In the genomic region with DNA sequence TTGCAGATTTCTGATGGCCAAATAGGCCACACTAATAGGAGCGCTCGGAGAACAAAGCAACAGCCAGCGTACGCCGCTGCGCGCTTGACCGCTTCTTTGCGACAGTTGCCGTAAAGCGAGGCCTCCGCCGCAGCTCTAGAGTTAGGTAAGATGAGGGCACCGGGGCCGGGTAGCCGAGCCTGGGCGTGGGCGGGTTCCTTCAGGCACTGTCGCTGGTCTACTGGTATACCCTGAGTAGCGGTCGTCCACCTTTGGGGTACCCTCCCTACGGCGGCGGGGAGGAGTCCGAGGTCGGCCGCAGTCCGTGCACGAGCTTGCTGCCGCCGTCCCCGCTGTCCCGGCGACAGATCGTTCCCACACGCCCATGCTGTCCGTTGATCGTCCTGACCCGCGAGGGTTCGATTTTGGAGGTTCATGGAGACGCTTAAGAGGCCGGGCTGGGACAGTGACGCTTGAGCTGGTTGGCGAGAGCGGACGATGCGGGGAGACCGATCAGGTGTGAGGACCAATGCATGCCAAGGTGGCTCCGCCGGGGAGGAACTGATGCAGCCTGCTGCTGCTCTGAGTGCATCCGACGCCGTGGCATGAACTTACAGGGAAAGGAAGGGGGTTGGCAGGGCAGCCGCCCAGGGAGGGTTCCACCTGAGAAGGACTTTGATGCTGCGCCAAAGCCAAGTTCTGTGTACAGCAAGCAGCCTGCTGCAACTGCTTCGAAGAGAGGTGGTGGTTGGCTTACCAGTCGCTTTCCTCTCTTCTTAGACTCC, we compare ENCODE assay signal across 7 mouse cellular contexts. TPM values are rescaled to one million over a fixed set of nuclear protein-coding genes. Genes with fewer than 3 reads are reported as not detected.
DNase-seq lines count a peak whose midpoint lies in the region; ATAC-seq lines count a peak whose summit lies in the region.

No protein-coding gene starts in this region.

- H3K4me1 ChIP-seq in embryonic facial prominence, embryonic 11.5 days (ENCODE audit: control insufficient read depth, insufficient read depth, low read length) = no peaks in the 10 kb centered on the region
- H3K4me1 ChIP-seq in limb, embryonic 10.5 days = peaks cover 11% of the 10 kb centered on the region; the same call in 1 of the 2 replicates
- peaks cover 15% of the 10 kb centered on the region for H3K4me1 ChIP-seq in midbrain, embryonic 13.5 days (replicated peaks)

- H3K4me2 ChIP-seq in embryonic facial prominence, embryonic 11.5 days (ENCODE audit: low read depth, low read length) = peak overlapping the region; percentile 86
- H3K4me2 ChIP-seq in midbrain, embryonic 13.5 days (replicated peaks) = peak overlapping the region; percentile 79

- H3K9ac ChIP-seq in embryonic facial prominence, embryonic 11.5 days (replicated peaks; ENCODE audit: low read length) = peak overlapping the region; percentile 84
- peak overlapping the region; percentile 93 for H3K9ac ChIP-seq in midbrain, embryonic 13.5 days (replicated peaks)

- H3K4me3 ChIP-seq in embryonic facial prominence, embryonic 11.5 days (ENCODE audit: low read depth, low read length) = peak overlapping the region; percentile 84
- peak overlapping the region; percentile 76 for H3K4me3 ChIP-seq in limb, embryonic 10.5 days
- peak overlapping the region; percentile 86 for H3K4me3 ChIP-seq in midbrain, embryonic 13.5 days (replicated peaks)

- DNase-seq in adrenal gland, postnatal 14 days = peak; percentile 94
- DNase-seq in embryonic facial prominence, embryonic 11.5 days (ENCODE audit: low spot score) = peak; percentile 96
- DNase-seq in kidney, adult 11 months = peak; percentile 89
- DNase-seq in limb, embryonic 10.5 days (ENCODE audit: low spot score) = peak; percentile 94
- peak; percentile 81 for DNase-seq in spleen, adult 12 weeks (ENCODE audit: low spot score)

- no peaks in the 10 kb centered on the region for H3K36me3 ChIP-seq in embryonic facial prominence, embryonic 11.5 days (replicated peaks; ENCODE audit: control insufficient read depth, insufficient read depth, low read depth, low read length)
- no peaks in the 10 kb centered on the region; the same call in 1 of the 2 replicates for H3K36me3 ChIP-seq in limb, embryonic 10.5 days
- no peaks in the 10 kb centered on the region for H3K36me3 ChIP-seq in midbrain, embryonic 13.5 days

- no peaks in the 10 kb centered on the region for H3K9me3 ChIP-seq in embryonic facial prominence, embryonic 11.5 days (replicated peaks; ENCODE audit: control insufficient read depth, low read length)
- no peaks in the 10 kb centered on the region for H3K9me3 ChIP-seq in limb, embryonic 10.5 days (replicated peaks)
- H3K9me3 ChIP-seq in midbrain, embryonic 13.5 days = no peaks in the 10 kb centered on the region

- 6% methylated on average over 58 of the region's 58 CpGs for WGBS in embryonic facial prominence, embryonic 11.5 days
- 4% methylated on average over 57 of the region's 58 CpGs for WGBS in limb, embryonic 10.5 days
- 5% methylated on average over 58 of the region's 58 CpGs for WGBS in midbrain, embryonic 13.5 days

- H3K27me3 ChIP-seq in embryonic facial prominence, embryonic 11.5 days (ENCODE audit: control insufficient read depth, insufficient read depth, low read length) = no peaks in the 10 kb centered on the region
- no peaks in the 10 kb centered on the region for H3K27me3 ChIP-seq in limb, embryonic 10.5 days (ENCODE audit: low read depth, poor library complexity, severe bottlenecking)
- H3K27me3 ChIP-seq in midbrain, embryonic 13.5 days = no peaks in the 10 kb centered on the region

- peak overlapping the region; percentile 70; the same call in 1 of the 2 replicates for H3K27ac ChIP-seq in embryonic facial prominence, embryonic 11.5 days (replicated peaks; ENCODE audit: low read depth, low read length)
- H3K27ac ChIP-seq in limb, embryonic 10.5 days = peak overlapping the region; percentile 93
- peak overlapping the region; percentile 92 for H3K27ac ChIP-seq in midbrain, embryonic 13.5 days

- ATAC-seq in embryonic facial prominence, embryonic 11.5 days (replicated peaks; ENCODE audit: insufficient number of reproducible peaks, low FRiP score, low TSS enrichment, low read depth) = peak; percentile 95
- peak; percentile 90 for ATAC-seq in granulocyte monocyte progenitor cell, adult 5-6 weeks (replicated peaks; ENCODE audit: poor library complexity, severe bottlenecking)
- peak; percentile 97 for ATAC-seq in midbrain, embryonic 13.5 days

RNA-seq across cellular contexts. Expression of a gene that starts 0.4 kb away (rescaled TPM):
- total RNA-seq in adrenal gland, postnatal 14 days (2021) = 16.1 and 18.1 TPM in 2 replicates
- polyA plus RNA-seq in embryonic facial prominence, embryonic 11.5 days (2014; fragmentation: Nextera tagmentation; extraction: Ambion mirVana) = 14.8 and 15.1 TPM in 2 replicates
- total RNA-seq in granulocyte monocyte progenitor cell, adult 5-6 weeks (2014; fragmentation: Nextera tagmentation) = 7.6 and 8.9 TPM in 2 replicates
- total RNA-seq in granulocyte monocyte progenitor cell, adult 5-6 weeks (2017) = 3.1 and 4.1 TPM in 2 replicates
- polyA plus RNA-seq in limb, embryonic 10.5 days (2016; fragmentation: Nextera tagmentation; extraction: Ambion mirVana) = 17.3 and 18.4 TPM in 2 replicates
- 23.3 and 23.5 TPM in 2 replicates for polyA plus RNA-seq in midbrain, embryonic 13.5 days (2015; fragmentation: Nextera tagmentation; extraction: Ambion mirVana)

Comparison
In these comparisons a context has a peak if more than half of its experiments do, and no peak if none do; other contexts are left out.
1. Peak in every context shown above with its lines: DNase-seq, ATAC-seq, H3K4me3 ChIP-seq and H3K27ac ChIP-seq.